In the genomic region with DNA sequence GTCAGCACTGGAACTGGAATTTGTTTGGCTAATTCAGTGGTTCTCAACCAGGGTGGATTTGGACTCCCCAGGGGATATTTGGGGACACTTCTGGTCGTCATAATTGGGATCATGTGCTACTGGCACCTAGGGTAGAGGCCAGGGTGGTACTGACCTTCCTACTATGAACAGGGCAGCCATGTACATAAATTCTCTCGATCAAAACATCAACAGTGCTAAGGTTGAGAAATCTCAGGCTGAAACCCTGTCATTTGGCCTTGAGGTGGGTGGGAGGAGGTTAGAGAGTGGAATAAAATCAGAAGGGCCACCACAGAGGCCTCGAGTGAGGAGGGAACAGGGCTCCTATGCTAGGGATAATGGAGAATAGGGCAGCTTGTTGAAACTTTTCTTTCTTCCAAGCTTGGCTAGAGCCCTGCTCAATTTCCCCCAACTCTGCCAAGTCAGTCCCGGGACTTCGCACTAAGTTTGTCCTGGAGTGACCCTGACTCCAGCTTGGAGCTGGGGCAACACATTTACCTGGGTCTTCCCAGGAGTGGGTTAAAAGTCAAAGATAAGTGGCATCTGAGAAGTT, we compare ENCODE assay signal across 9 mouse cellular contexts. TPM values are rescaled to one million over a fixed set of nuclear protein-coding genes. Genes with fewer than 3 reads are reported as not detected.
DNase-seq lines count a peak whose midpoint lies in the region; ATAC-seq lines count a peak whose summit lies in the region.
"Had no signal": no experiment of that assay in that cellular context is flagged by ENCODE, and none has a peak within 500 bp of the region (broad histone marks: within the 10 kb centered on the region; RNA-seq: fewer than 3 reads in every experiment).

No protein-coding gene starts in this region.

- ATAC-seq in monocyte, adult 5-6 weeks (replicated peaks; ENCODE audit: insufficient number of reproducible peaks, low FRiP score, low TSS enrichment, poor library complexity, severe bottlenecking): no peak
- ATAC-seq: Patski had no signal

- DNase-seq in heart, adult 11 months: peak; percentile 97
- no peak for DNase-seq in heart, postnatal 25 days (ENCODE audit: low spot score)
- peak; percentile 58 for DNase-seq in adrenal gland, adult 8-10 months
- peak; percentile 63 to 74 for DNase-seq in heart, adult 9 months (ENCODE audit: low spot score in 2 of 2)
- peak; percentile 61 to 70 for DNase-seq in kidney, postnatal 36 days
- DNase-seq in c-Kit-positive CD71-positive TER-119-positive erythroid progenitor cells, embryonic 14.5 days (ENCODE audit: low spot score): no peak
- no peak for DNase-seq in layer of hippocampus, adult 18-20 months (ENCODE audit: low spot score in 2 of 2)

- intact Hi-C loops in heart, postnatal 25 days (cut with DNase I): no loop called here

RNA-seq across cellular contexts. Expression of a gene that starts 2.3 kb away (rescaled TPM):
- total RNA-seq in heart, postnatal 25 days (2021): 1 to 10 TPM; 7.9 to 8.1 TPM
- total RNA-seq in adrenal gland, adult 8-10 months (2022): 10 to 100 TPM; 10.1 to 16.7 (median 13.1) TPM
- total RNA-seq in monocyte, adult 5-6 weeks (2017): 1.0 to 8.1 TPM (median 1.3 TPM) in 3 replicates
- total RNA-seq in layer of hippocampus, adult 18-20 months (2021): under 1 TPM in 1 of 2 experiments, not detected in 1; 0.89 TPM

RNA-seq across cellular contexts. Expression of a gene that starts 4.7 kb away (rescaled TPM):
- 1 to 10 TPM; 7.7 to 9.1 TPM for total RNA-seq in heart, postnatal 25 days (2021)
- total RNA-seq in adrenal gland, adult 8-10 months (2022): 10 to 100 TPM; 19.3 to 21.7 (median 20.2) TPM
- 15.9 to 17.9 TPM (median 16.5 TPM) in 3 replicates for total RNA-seq in monocyte, adult 5-6 weeks (2017)
- 10 to 100 TPM; 21.6 to 23.3 TPM for total RNA-seq in layer of hippocampus, adult 18-20 months (2021)

RNA-seq across cellular contexts. Expression of a gene that starts 19.8 kb away (rescaled TPM):
- not detected for total RNA-seq in heart, postnatal 25 days (2021)
- under 1 TPM in 3 of 4 experiments, not detected in 1; 0.31 to 0.41 (median 0.38) TPM for total RNA-seq in adrenal gland, adult 8-10 months (2022)
- total RNA-seq in monocyte, adult 5-6 weeks (2017): 0.19 TPM in 1 of 3 replicates, not detected in the others
- total RNA-seq in layer of hippocampus, adult 18-20 months (2021): under 1 TPM; 0.53 to 0.59 TPM

RNA-seq across cellular contexts. Expression of a gene that starts 27.4 kb away (rescaled TPM):
- total RNA-seq in heart, postnatal 25 days (2021): 10 to 100 TPM; 78.7 to 89.4 TPM
- total RNA-seq in adrenal gland, adult 8-10 months (2022): 100 to 1,000 TPM; 155 to 170 (median 167) TPM
- total RNA-seq in monocyte, adult 5-6 weeks (2017): 65.5 to 114 TPM (median 72.0 TPM) in 3 replicates
- 100 to 1,000 TPM; 132 to 133 TPM for total RNA-seq in layer of hippocampus, adult 18-20 months (2021)

RNA-seq across cellular contexts. Expression of a gene that starts 36.7 kb away (rescaled TPM):
- 10 to 100 TPM; 26.3 to 26.9 TPM for total RNA-seq in heart, postnatal 25 days (2021)
- total RNA-seq in adrenal gland, adult 8-10 months (2022): 10 to 100 TPM in 3 of 4 experiments, 1 to 10 TPM in 1; 9.0 to 31.5 (median 14.5) TPM
- total RNA-seq in monocyte, adult 5-6 weeks (2017): not detected in 3 replicates
- total RNA-seq in layer of hippocampus, adult 18-20 months (2021): 10 to 100 TPM; 10.6 to 15.4 TPM

Comparison
In these comparisons a context has a peak if more than half of its experiments do, and no peak if none do; other contexts are left out.
1. DNase-seq: peak in heart, adult 11 months (single experiment), adrenal gland, adult 8-10 months (single experiment), heart, adult 9 months (2 of 2) and kidney, postnatal 36 days (2 of 2); none in heart, postnatal 25 days (single experiment), c-Kit-positive CD71-positive TER-119-positive erythroid progenitor cells, embryonic 14.5 days (single experiment) and layer of hippocampus, adult 18-20 months (0 of 2).